Mouse (Mus musculus) layer of hippocampus, adult 18-20 months (tissue): ENCODE measurements at regions not wholly inside any gene's neighbourhood (a gene's known extent, or its start where the extent isn't known, plus 50 kb on each side); places are given as distances from the start of the nearest gene placed in this dataset.

Experiments used
- DNase-seq, 2 experiments: peaks; one replicate each; pipeline ENCODE4 v3.0.0; 2022; ENCODE audit warnings: low spot score in 2 of 2

- DNase-seq, result no peak
These were observed 597.9 kb upstream of the Zwint start for GRCm38 (mm10) chr10:72056725-72057124.

DNA sequence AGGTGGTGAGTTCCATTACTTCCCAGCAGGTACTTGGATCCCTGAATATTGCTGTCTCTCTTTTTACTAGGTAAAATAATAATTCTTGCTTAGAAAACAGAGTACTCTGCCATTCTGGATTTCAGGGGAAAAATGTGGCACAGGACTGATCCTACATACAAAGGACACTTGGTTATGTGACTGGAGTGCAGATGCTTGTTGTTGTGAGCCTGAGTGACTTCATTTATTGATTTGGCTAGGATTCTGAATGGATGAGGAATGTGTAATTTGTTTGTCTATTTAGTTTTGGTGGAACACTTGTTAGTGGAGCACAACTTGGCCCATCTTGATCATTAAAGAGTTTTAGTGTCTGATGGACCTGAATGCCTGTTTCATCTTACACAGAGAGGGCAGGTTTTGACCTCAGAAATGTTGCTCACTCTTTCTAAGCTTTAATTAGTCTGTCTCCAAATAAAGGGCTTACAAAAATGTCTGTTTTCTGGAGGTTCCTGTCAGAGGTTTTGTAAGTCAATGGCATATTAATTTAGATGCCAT, 583.4 kb upstream of the Zwint start:
- DNase-seq, result no peak

DNA sequence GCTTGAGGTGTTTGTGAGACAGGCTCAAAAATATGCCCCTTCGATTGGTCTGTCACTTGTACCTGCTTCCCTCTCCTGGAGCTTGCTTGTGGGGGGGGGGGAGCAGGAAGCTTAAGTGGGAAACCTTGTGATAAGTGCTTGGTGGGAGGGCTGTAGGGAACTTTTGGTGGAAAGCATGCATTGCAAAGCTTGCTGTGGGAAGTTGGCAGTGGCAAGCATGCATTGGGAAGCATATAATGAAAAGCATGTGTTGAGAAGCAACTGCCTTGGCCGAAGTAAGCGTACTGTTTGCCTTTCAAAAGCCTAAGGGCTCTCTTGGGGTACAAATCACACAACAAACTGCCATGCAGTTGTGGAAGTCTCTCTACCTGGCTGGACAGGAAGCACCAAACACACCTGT, 576.3 kb upstream of the Zwint start:
- DNase-seq, result no peak

DNA sequence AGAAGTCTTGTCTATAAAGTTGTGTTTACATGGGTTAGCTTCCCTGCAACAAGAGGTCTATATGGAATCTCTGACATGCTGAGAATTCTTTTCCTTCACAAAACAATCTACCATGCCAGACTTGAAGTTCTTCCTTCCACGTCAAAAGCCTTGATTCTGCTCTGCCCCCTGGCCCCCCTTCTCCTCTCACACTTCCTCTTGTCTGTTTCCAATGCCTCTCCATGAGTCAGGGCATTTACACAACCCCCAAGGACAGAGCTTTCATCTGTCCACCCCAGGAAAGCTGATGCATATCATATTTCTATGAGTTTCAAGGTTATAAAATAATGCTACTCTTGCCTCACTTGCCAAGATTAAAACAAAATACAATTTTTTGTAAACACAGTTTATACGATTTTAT, 557.7 kb upstream of the Zwint start:
- DNase-seq, result no peak

GRCm38 (mm10) chr10:72099156-72099812, 555.4 kb upstream of the Zwint start:
- peak; percentile 8 to 45 for DNase-seq

- no peak for DNase-seq
These were observed 535.2 kb upstream of the Zwint start for GRCm38 (mm10) chr10:72119447-72119846.

DNA sequence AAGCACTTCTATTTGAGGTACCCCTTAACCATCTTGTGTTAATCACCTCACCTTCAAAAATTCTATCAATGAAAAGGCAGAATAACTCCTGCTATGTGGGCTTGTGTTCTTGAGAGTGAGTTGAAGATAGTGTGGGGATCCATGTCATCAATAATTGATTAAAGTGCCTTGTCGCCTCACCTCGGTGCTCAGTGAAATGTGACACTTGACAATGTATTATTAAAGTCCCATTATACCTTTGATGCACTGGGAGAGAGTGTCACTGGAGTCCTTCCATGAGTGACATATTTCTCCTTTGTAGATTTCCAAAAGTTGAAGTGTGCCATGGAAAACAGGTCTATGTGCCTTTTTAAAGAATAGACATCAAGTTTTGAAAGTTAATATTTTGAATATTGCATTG, 522.2 kb upstream of the Zwint start:
- no peak for DNase-seq
